Mouse (Mus musculus) heart, postnatal 0 days (tissue): ENCODE data around the gene Rgs8.

ENCODE experiments used
- CTCF ChIP-seq: IDR thresholded peaks from 2 replicates; pipeline ENCODE4 v1.5.1; 2016; ENCODE audit warnings: antibody characterized with exemption, control low read depth, low read depth
- EP300 ChIP-seq: IDR thresholded peaks from 2 replicates; pipeline ENCODE4 v1.6.1; 2016; ENCODE audit warnings: antibody characterized with exemption, low read depth

GRCm38 (mm10) chr1:153734866-153735265 lies 82.0 kb downstream of the Rgs8 start:
- TF ChIP-seq EP300 (no peak), CTCF (no peak)
